Mouse (Mus musculus) heart, embryonic 11.5 days (tissue): Measurements from ENCODE around the gene Pon2. TPM values are rescaled to one million over a fixed set of nuclear protein-coding genes. Genes with fewer than 3 reads are reported as not detected.

ENCODE experiments used
- ATAC-seq: fragments of 200-750 bp; cut with Nextera tagmentation; replicated peaks from 2 replicates; pipeline ENCODE4 v1.8.0; 2017; ENCODE audit warnings: moderate library complexity; ENCODE audit not compliant: insufficient number of reproducible peaks, low FRiP score, low TSS enrichment
- H3K27ac ChIP-seq: fragments of 300-500 bp; sonication (generic); 2 replicates; pipeline ENCODE4 v1.5.1; 2014; ENCODE audit warnings: mild to moderate bottlenecking, low read depth, low read length
- H3K27me3 ChIP-seq: fragments of 300-500 bp; sonication (generic); 2 replicates; pipeline ENCODE4 v1.6.1; 2014; ENCODE audit warnings: mild to moderate bottlenecking, low read length, mixed read lengths; ENCODE audit not compliant: control insufficient read depth, insufficient read depth
- H3K36me3 ChIP-seq: fragments of 300-500 bp; sonication (generic); 2 replicates; pipeline ENCODE4 v1.6.1; 2014; ENCODE audit warnings: mild to moderate bottlenecking, low read length, moderate library complexity, mixed read lengths; ENCODE audit not compliant: control insufficient read depth, insufficient read depth
- H3K4me1 ChIP-seq: fragments of 300-500 bp; sonication (generic); 2 replicates; pipeline ENCODE4 v1.6.1; 2014; ENCODE audit warnings: low read length; ENCODE audit not compliant: control insufficient read depth, insufficient read depth
- H3K4me2 ChIP-seq: fragments of 300-500 bp; sonication (generic); 2 replicates; pipeline ENCODE4 v1.6.1; 2014; ENCODE audit warnings: mild to moderate bottlenecking, moderate library complexity
- H3K4me3 ChIP-seq: fragments of 300-500 bp; sonication (generic); 2 replicates; pipeline ENCODE4 v1.5.1; 2014; ENCODE audit warnings: low read depth, low read length
- H3K9ac ChIP-seq: fragments of 300-500 bp; sonication (generic); 2 replicates; pipeline ENCODE4 v1.6.1; 2014; ENCODE audit warnings: mild to moderate bottlenecking, low read depth, low read length, moderate library complexity
- H3K9me3 ChIP-seq: fragments of 300-500 bp; sonication (generic); replicated peaks from 2 replicates; pipeline ENCODE4 v1.6.1; 2016; ENCODE audit warnings: low read length; ENCODE audit not compliant: control insufficient read depth
- WGBS: fragments of 180-500 bp; shearing (Covaris S2); extraction: QIAGEN DNeasy Blood & Tissue Kit; methylation state at CpG from one replicate; pipeline ENCODE4 v1.1.7; 2014; ENCODE audit not compliant: insufficient replicate concordance; 5-methylcytosine and 5-hydroxymethylcytosine counted together
- polyA plus RNA-seq: library from polyadenylated mRNA; unstranded; fragments of >200 nt; fragmentation: Nextera tagmentation; extraction: Ambion mirVana; gene quantifications from 2 replicates; pipeline ENCODE4 v1.2.1, GENCODE M21; 2014

The Pon2 gene
- polyA plus RNA-seq, 1 experiment from 2014 or later: 34.6 TPM

GRCm38 (mm10) chr6:5282418-5282817, 15.8 kb downstream of the Pon2 start:
- H3K4me1 ChIP-seq: no peaks in the 10 kb centered on the region
- no peak overlapping the region for H3K9ac ChIP-seq
- H3K27me3 ChIP-seq: no peaks in the 10 kb centered on the region
- ATAC-seq: no peak
- no peak overlapping the region for H3K27ac ChIP-seq
- H3K36me3 ChIP-seq: no peaks in the 10 kb centered on the region
- 74% methylated on average over 7 of the region's 7 CpGs for WGBS
- H3K9me3 ChIP-seq: no peaks in the 10 kb centered on the region
- H3K4me2 ChIP-seq: no peak overlapping the region
- H3K4me3 ChIP-seq: no peak overlapping the region

- Histone ChIP-seq H3K9me3 (no peaks in the 10 kb centered on the region), H3K4me2 (no peak overlapping the region), H3K27me3 (no peaks in the 10 kb centered on the region), H3K4me1 (no peaks in the 10 kb centered on the region), H3K36me3 (peaks cover 7% of the 10 kb centered on the region; the same call in 1 of the 2 replicates), H3K4me3 (no peak overlapping the region), H3K27ac (no peak overlapping the region), H3K9ac (no peak overlapping the region)
- WGBS: 66% methylated on average over 6 of the region's 6 CpGs
- no peak for ATAC-seq
Measured at GRCm38 (mm10) chr6:5280576-5281305, 17.5 kb downstream of the Pon2 start.

- no peaks in the 10 kb centered on the region for H3K4me1 ChIP-seq
- H3K4me3 ChIP-seq: no peak overlapping the region
- H3K36me3 ChIP-seq: peaks cover 7% of the 10 kb centered on the region; the same call in 1 of the 2 replicates
- WGBS: 56% methylated on average over 5 of the region's 5 CpGs
- no peaks in the 10 kb centered on the region for H3K27me3 ChIP-seq
- H3K9ac ChIP-seq: no peak overlapping the region
- no peak overlapping the region for H3K4me2 ChIP-seq
- no peak for ATAC-seq
- no peak overlapping the region for H3K27ac ChIP-seq
- H3K9me3 ChIP-seq: no peaks in the 10 kb centered on the region
Measured at GRCm38 (mm10) chr6:5277972-5278371, 20.3 kb downstream of the Pon2 start.

- ATAC-seq: no peak
- Histone ChIP-seq H3K4me3 (no peak overlapping the region), H3K36me3 (no peaks in the 10 kb centered on the region), H3K4me1 (no peaks in the 10 kb centered on the region), H3K4me2 (no peak overlapping the region), H3K9ac (no peak overlapping the region), H3K27me3 (no peaks in the 10 kb centered on the region), H3K9me3 (no peaks in the 10 kb centered on the region), H3K27ac (no peak overlapping the region)
- 86% methylated on average over 6 of the region's 6 CpGs for WGBS
Measured at GRCm38 (mm10) chr6:5269641-5270040, 28.6 kb downstream of the Pon2 start.

- H3K36me3 ChIP-seq: no peaks in the 10 kb centered on the region
- H3K9ac ChIP-seq: no peak overlapping the region
- WGBS: 72% methylated on average over 8 of the region's 8 CpGs
- H3K4me3 ChIP-seq: no peak overlapping the region
- no peaks in the 10 kb centered on the region for H3K4me1 ChIP-seq
- H3K27ac ChIP-seq: no peak overlapping the region
- ATAC-seq: no peak
- no peaks in the 10 kb centered on the region for H3K9me3 ChIP-seq
- no peak overlapping the region for H3K4me2 ChIP-seq
- H3K27me3 ChIP-seq: no peaks in the 10 kb centered on the region
Measured at GRCm38 (mm10) chr6:5264793-5265192, 33.5 kb downstream of the Pon2 start.

- WGBS: 77% methylated on average over 8 of the region's 8 CpGs
- no peak overlapping the region for H3K4me2 ChIP-seq
- H3K4me1 ChIP-seq: no peaks in the 10 kb centered on the region
- H3K4me3 ChIP-seq: no peak overlapping the region
- H3K9me3 ChIP-seq: no peaks in the 10 kb centered on the region
- H3K27me3 ChIP-seq: no peaks in the 10 kb centered on the region
- no peak overlapping the region for H3K9ac ChIP-seq
- ATAC-seq: no peak
- H3K27ac ChIP-seq: no peak overlapping the region
- no peaks in the 10 kb centered on the region for H3K36me3 ChIP-seq
Measured at GRCm38 (mm10) chr6:5263250-5263999, 34.8 kb downstream of the Pon2 start.

- H3K4me2 ChIP-seq: no peak overlapping the region
- no peak for ATAC-seq
- 75% methylated on average over 9 of the region's 10 CpGs for WGBS
- no peaks in the 10 kb centered on the region for H3K36me3 ChIP-seq
- no peak overlapping the region for H3K4me3 ChIP-seq
- H3K27me3 ChIP-seq: no peaks in the 10 kb centered on the region
- H3K9ac ChIP-seq: no peak overlapping the region
- H3K27ac ChIP-seq: no peak overlapping the region
- no peaks in the 10 kb centered on the region for H3K4me1 ChIP-seq
- H3K9me3 ChIP-seq: no peaks in the 10 kb centered on the region
Measured at GRCm38 (mm10) chr6:5262322-5263249, 35.7 kb downstream of the Pon2 start.

GRCm38 (mm10) chr6:5255722-5256451, 42.4 kb downstream of the Pon2 start, which contains the start of gene Pon3:
Pon3 (minus strand) TSS chr6:5256286.
- Histone ChIP-seq H3K9ac (peak within 1 kb of the TSS; percentile 71), H3K4me2 (peak within 1 kb of the TSS; percentile 67), H3K4me3 (peak within 1 kb of the TSS; percentile 47), H3K4me1 (peaks cover 4% of the 10 kb centered on the region; the same call in 1 of the 2 replicates), H3K9me3 (no peaks in the 10 kb centered on the region), H3K27ac (no peak within 1 kb of the TSS), H3K36me3 (no peaks in the 10 kb centered on the region; the same call in 1 of the 2 replicates), H3K27me3 (no peaks in the 10 kb centered on the region)
- 3% methylated on average over 16 of the region's 16 CpGs for WGBS
- peak; percentile 90 for ATAC-seq
